In genomic region chr2:112614375-112614774, GRCm38 (mm10) we compare ENCODE assay signal across 23 mouse cellular contexts.
"Had no signal": no experiment of that assay in that cellular context is flagged by ENCODE, and none has a peak within 500 bp of the region (broad histone marks: within the 10 kb centered on the region; RNA-seq: fewer than 3 reads in every experiment).

No protein-coding gene starts in this region.

- H3K4me3 ChIP-seq: kidney, embryonic 15.5 days; left cerebral cortex, adult 2 months; limb, embryonic 12.5 days; limb, embryonic 15.5 days; midbrain, embryonic 15.5 days; myocyte; neural tube, embryonic 13.5 days; stomach, embryonic 15.5 days had no signal

- H3K4me2 ChIP-seq: kidney, embryonic 15.5 days; limb, embryonic 12.5 days; limb, embryonic 15.5 days; liver, embryonic 11.5 days; lung, embryonic 14.5 days; midbrain, embryonic 11.5 days; midbrain, embryonic 15.5 days; neural tube, embryonic 13.5 days; stomach, embryonic 15.5 days had no signal

- H3K4me1 ChIP-seq: limb, embryonic 15.5 days; midbrain, embryonic 15.5 days; neural tube, embryonic 13.5 days; stomach, embryonic 15.5 days had no signal

- H3K36me3 ChIP-seq: kidney, embryonic 15.5 days; limb, embryonic 12.5 days; limb, embryonic 15.5 days; midbrain, embryonic 15.5 days; neural tube, embryonic 13.5 days; stomach, embryonic 15.5 days had no signal

- ATAC-seq: liver, postnatal 0 days had no signal

- H3K27me3 ChIP-seq: kidney, embryonic 15.5 days; limb, embryonic 12.5 days; limb, embryonic 15.5 days; midbrain, embryonic 15.5 days; neural tube, embryonic 13.5 days; stomach, embryonic 15.5 days had no signal

- H3K9me3 ChIP-seq: kidney, embryonic 15.5 days; limb, embryonic 12.5 days; limb, embryonic 15.5 days; midbrain, embryonic 15.5 days; neural tube, embryonic 13.5 days; stomach, embryonic 15.5 days had no signal

- H3K9ac ChIP-seq: kidney, embryonic 15.5 days; limb, embryonic 12.5 days; limb, embryonic 15.5 days; liver, embryonic 14.5 days; liver, postnatal 0 days; lung, embryonic 14.5 days; midbrain, embryonic 15.5 days; neural tube, embryonic 13.5 days; stomach, embryonic 15.5 days had no signal

- H3K27ac ChIP-seq: kidney, embryonic 15.5 days; left cerebral cortex, adult 2 months; limb, embryonic 12.5 days; limb, embryonic 15.5 days; liver, embryonic 14.5 days; midbrain, embryonic 15.5 days; neural tube, embryonic 13.5 days; stomach, embryonic 15.5 days had no signal

- DNase-seq: kidney, adult 8-10 months; kidney, postnatal 10 days; kidney, postnatal 36 days; layer of hippocampus, adult 9-11 months; liver, postnatal 0 days; lung, embryonic 14.5 days; lung, postnatal 10 days; lung, postnatal 4 days; retina, postnatal 1 day; right cerebral cortex, postnatal 25 days; spleen, adult 18-20 months; thymus, postnatal 25 days had no signal
